Mouse (Mus musculus): ENCODE measurements at regions not wholly inside any gene's neighbourhood (a gene's known extent, or its start where the extent isn't known, plus 50 kb on each side); places are given as distances from the start of the nearest gene placed in this dataset.

DNA sequence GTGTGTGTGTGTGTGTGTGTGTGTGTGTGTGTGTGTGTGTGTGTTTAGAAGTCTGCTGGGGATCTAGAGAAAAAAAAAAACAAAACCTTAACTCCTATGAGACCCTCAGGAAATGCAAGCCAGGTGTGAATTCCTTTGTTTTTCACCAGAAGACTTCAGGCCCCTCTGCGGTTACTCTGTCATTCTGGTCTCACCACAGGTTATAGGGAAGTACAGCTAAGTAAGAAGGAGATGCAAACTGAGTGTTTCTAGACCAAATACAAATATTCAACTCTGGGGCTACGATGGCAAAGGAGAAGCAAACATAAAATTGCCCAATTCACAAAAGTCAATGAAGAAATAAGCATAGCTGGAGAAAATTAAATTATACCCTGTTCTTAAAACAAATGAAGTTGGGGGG, 54.9 kb upstream of the Basp1 start:
- peak in 1 of 2 experiments; percentile 12 for DNase-seq

DNA sequence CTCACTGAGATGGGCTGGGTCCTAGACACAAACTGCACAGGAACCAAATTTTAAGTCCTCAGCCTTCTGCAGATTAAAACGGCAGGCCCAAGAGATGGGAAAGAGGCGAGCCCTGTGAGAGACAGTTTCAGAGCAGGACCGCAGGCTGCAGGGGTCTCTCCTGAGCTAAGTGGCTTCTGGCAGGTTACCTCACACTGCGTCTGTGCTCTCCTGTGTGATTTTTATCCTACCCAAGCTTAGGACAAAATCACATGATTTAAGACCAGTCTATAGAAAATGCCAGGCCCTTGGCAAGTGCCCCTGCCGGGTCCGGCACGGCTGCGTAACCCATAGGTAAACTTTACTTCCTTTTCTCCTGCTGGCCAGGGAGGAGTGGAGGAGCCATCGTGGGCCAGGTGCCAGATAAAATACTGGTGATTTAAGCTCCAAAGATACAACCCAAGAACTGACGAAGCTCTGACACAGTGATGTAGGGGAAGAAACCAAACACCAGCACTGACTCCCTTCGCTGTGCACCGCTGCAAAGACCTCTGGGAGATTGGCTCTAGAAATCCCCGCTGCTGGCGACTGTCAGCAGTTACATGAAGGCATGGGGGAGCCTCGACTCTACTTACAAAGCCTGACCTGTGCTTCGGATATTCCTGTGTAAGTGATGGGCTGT, 55.8 kb upstream of the Basp1 start:
- peak in 1 of 2 experiments; percentile 12 for DNase-seq

DNA sequence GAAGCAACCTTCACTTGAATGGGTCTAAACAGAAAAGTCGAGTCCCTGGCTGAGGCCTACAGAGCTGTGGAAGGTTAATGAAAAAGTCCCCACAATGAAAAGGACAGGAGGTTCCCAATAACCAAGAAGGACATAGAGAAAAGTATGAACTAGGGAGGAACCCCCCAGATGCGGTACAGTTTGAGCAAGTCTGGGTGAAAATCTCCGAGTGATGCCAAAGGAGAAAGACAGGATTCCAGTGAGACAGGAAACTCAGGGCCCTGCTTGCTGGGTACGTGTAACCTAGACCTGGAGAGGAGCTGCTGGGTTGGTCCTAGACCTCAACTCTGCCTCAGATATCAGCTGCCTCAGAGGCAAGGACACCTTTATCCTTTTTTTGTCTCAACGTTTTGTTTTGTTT, 57.8 kb upstream of the Basp1 start:
- no peak for DNase-seq

DNA sequence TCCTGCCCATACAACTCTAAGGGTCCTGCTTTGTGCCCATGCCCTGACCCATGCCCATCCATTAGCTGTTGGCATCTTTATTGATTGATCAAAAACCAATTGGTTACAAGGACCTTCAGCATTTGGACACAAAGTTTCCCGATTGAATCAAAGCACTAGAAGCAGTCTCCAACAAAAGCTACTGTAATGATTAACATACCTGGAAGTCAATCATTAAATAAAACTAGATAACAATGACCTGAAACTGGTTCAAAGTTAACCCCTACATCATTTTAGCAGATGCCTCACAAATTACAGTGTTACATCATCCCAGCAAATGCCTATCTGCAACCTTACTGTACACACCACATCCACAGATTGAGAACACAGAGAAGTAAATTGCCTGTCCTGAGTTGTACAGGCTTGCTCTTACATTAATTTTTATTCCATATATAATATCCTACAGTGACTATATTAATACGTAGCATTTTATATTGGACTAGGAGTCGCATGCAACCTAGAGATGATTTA, 59.7 kb upstream of the Basp1 start:
- no peak for DNase-seq

DNA sequence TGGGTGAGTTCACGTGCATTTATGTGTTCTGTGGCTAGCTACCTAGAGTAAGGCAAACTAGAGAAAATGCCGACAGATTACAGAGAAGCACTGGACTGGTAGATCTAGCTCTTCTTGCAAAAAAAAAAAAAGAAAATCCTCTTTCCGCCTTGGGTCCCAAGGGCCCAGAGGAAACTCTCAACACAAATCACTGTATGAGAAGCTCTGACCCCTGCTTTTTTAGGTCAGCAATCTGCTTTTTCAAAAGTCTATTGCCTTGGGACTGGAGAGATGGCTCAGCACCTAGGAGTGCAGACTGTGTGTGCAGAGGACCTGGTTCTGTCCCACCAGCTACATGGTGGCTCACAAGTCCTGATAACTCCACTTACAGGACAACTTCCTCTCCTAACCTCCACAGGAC, 60.5 kb upstream of the Basp1 start:
- no peak for DNase-seq

DNA sequence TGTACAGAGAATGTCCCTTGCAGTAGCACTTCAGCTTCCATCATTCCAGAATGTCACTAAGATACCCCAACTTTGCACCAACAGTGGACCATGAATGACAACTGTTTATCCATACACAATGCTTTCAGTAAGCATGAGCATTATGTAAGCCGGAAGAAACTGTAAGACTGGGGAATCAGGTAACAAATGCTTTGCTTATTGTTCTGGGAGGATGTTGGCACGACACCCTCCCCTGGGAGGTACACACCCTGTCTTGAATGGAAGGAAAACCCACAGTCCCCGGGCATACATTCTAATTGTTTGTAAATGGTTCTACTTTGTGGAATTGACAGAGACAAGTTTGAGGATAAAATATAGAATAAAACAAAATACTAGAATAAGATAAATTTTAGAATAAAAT, 69.0 kb upstream of the Basp1 start:
- no peak for DNase-seq

DNA sequence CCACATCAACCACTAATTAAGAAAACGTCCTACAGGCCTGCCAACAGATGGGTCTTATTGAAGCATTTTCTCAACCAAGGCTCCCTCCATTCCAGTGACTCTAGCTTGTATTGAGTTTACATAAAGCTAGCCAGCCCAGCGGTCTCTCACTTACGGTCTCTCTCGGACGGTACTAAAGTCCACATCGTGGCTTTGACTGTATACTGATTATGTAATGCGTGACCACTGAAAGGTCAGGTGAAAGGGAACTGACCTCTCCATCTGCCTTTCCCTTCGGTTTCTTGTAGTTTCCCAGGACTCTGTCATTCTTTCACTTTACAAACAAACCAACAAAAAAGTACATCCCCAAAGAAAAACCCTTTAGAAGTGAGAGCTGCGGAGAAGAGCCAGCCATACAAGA, 71.8 kb upstream of the Basp1 start:
- DNase-seq = no peak

DNA sequence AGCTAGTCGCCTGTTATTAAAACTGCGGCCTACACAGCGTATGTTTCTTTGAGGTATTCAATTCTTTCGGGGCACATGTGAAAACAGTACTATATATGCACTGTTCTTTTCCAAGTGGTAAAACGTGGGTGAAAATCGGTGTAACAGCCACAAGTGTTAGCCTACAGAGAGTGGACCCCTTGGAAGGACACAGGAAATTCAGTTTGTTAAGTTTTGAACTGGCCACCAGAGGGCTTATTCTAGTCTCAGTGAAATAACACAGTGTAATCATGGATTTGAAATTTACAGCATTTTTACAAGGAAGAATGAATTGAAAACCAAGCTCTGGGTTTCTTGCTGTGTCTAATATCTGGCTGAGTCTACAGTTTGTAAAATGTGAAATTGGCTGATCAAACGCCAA, 72.6 kb upstream of the Basp1 start:
- DNase-seq = no peak

DNA sequence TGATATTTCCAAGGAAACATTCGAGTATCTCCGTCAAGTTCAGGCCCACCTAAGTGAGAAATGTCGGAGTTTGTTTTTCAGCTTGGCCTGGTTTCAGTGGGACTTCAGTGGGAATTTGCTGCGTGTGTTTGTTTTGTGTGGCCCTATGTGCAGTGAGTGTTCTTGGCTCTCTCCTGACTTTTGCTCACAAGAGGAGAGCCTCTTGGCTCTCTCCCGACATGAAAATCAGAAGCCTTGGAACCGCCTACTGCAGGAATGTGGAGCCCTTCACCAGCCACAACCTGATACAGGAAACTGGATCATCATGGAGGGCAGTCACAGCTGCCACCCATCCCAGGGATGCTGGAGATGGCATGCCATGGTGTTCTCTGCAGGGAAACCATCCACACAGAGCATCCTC, 76.2 kb upstream of the Basp1 start:
- no peak for DNase-seq

DNA sequence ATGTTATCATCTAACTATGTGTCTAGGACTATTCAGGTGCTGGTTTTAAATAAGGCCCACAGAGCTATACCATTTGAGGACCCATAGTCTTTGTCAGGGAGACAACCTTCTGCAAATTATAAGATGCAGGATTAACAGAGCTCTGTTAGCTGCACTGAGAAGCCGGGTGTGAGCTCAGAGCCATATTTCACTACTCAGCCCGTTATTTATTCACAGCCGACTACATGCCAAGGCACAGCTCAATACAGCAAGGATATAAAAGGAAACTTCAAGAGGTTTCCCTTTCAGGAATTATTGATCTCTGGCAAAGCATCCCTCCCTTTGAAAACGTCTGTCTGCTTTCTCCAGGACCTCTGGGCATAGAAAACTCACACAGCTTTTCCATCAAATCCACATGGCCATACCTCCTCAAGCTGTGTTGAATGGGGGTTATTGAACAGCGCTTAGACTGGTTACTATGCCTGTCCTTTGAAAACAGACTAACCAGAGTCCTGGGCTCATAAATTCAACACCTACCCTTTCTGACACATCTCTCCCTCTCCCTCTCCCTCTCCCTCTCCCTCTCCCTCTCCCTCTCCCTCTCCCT, 78.7 kb upstream of the Basp1 start:
- DNase-seq = no peak

DNA sequence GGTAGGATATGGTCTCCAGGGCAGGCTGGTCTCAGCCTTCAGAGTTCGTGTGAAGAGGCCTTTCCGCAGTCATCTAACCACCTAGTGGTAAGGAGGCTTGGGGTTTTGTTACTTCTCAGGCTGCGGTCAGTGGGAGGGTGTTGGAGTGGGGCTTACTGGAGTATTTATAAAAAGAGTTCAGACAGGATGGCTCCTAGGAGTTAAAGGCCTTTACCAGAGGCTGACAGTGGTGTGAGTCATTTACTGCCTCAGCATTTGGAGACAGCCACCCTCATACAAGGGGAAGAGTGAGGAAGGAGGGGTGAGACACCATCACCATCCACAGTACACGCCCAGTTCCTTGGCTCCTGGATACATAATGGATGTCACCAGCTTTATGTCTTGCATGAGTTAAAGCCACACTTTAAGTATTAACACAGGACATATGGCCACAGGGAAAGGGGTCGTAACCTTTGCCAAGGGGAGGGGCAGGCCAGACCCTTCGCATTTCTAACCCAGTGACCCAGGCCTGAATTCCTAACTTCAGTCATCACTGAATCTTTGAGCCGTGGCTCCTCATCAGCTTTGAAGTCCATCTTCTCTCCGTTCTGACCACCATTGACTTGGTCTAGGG, 81.2 kb upstream of the Basp1 start:
- no peak for DNase-seq

DNA sequence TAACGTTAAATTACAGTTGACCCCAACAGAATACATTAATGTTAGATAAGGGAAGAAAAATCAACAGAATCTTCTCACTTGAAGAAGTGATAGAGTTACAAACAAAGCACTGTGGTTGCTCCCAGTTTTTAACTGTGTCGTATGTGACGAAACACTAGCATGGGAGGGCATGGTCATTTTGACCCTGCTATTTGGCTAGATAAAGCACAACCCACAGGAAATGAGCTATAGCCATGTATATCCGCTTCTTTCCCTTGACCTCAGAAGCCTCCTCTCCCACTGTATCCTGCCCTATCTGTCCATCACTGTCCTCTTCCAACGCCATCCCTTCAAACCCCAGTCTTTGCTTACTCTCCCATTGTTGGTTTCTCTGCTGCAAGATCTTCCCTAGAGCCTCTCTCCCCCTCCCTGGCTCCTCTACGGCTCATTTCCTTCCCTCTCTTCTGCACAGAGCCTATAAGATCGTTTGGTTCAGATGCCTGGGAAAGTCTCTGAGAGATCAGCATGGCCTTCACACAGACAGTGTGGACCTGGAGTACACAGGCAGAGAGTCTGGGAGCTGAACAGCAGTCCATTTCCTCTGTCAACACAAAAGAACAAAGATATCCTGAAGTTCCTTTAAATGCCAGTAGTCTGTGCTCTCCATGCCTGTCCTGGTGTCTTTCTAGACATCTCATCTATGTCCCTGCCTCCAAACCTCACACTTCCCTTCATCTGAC, 82.5 kb upstream of the Basp1 start:
- DNase-seq = no peak

DNA sequence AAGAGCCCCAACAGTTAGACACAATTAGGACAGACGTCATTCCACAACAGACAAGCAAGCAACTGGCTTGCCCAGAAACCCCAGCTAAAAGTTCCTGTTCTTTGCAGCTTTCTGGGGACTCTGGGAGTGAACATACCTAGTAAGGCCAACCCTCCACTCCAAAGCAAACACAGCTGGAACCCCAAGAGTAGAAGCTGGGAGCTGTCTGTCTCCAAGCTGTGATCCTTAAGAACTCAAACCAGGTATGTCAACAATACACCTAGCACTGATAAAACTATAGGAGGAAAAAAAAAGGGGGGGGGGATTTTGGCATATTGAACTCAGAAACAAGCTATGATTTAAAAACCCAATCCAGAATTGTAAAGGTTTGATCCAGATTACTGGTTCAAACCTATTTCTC, 84.2 kb upstream of the Basp1 start:
- no peak for DNase-seq

DNA sequence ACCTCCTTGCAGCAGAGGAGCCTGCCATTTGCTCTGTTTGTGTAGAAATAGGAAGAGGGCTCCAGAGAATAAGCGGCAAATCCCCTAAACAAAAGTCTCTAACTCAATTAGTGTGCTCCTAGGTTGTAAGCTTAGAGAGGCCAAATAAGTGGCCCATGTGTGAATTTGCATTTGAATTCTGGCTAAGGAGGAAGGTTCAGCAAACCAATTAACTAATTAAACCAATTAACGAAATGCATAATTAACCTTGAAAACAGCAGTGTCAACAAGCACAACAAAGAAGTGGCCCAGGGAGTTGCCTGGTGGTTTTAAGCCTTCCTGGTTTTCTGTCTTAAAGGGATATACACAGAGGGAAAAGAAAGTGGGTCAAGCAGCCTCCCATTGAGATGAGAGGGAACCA, 84.9 kb upstream of the Basp1 start:
- DNase-seq = no peak

DNA sequence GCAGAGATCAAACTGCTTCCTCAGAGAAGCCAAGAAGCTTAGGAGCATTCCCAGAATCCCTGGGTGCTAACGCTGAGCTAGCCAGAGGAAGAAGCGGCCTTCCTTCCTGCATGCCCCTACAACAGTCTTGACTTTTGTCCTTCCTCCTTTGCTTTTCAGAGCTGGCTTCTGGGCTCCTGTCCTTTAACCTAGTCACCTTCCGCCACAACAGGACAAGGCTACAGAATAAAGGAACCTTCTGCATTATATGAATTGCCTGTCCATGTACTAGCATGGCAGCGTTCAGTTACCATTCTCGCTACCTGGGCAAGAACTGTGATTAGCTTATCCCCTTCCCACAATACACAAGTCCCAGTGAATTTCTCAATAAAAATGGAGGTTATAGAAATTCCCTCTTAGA, 88.9 kb upstream of the Basp1 start:
- DNase-seq = no peak

DNA sequence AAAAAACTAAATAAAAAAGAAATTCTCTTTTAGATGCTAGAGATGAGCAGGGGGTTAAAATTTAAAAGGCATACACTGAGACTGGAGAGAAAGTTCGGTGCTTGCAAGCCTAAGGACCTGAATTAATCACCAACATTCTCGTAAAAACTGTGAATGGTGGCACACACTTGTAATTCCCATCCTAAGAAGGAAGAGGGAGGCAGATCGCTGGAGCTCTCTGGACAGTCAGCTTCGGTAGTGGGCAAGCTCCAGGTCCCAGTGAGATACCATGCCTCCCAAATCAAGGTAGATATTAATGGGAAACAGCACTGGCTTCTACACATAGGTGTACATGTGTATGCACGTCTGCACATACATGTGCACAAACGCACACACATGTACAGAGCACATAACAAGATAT, 89.5 kb upstream of the Basp1 start:
- DNase-seq = no peak

DNA sequence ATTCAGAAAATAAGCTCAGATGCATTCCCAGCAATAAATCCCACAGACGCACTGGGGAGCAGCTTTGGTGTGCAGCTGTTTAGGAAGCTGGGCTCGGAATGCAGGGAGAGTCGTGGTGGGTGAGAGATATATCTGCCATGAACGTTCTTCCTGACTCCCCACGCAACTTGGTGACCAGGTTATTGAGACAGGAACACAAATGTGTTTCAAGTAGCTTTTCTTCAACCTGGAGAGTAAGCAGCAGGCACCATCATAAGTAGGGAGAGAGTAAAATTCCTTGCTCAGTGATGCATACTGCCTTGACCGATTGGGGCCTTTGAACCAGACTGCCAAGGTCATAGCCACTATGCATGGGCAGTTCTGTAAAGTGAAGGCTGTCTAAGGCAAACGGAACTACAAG, 95.6 kb upstream of the Basp1 start:
- no peak for DNase-seq

DNA sequence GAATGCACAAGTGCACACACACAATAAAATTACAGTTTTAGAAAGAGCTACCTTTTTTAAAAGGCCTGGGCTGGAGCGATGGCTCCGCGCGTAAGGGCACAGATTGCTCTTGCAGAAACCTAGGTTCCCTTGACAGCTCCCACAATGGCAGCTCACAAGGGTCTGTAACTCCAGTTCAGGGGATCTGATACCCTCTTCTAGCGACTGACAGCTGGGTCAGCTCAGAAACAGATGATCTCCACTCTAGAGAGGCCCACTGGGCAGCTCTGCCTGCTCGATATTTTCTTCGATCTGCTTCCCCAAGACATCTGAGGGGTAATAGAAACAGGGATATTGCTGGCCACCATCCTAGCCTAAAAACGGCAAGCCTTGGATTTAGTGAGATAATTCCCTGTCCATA, 96.0 kb upstream of the Basp1 start:
- no peak for DNase-seq

DNA sequence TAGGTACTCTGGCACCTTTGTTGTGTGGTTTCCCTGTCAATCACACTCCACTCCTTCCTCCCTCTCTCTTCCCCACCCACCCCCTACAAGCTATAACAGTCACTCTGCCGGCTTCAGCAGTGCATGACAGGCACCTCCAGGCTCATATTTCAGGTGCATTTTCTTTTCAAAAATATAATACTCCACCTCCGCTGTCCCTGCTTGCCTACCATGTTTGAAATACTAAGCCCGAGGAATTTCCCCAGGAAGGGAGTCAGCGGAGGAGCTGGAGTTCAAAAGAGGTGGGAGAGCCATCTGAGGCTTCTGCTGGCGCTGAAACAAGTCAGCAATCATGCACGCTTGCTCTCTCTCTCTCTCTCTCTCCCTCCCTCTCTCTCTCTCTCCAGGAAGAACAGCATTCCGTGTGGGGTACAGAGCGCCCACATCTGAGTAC, 96.5 kb upstream of the Basp1 start:
- DNase-seq = peak in 1 of 2 experiments; percentile 15

DNA sequence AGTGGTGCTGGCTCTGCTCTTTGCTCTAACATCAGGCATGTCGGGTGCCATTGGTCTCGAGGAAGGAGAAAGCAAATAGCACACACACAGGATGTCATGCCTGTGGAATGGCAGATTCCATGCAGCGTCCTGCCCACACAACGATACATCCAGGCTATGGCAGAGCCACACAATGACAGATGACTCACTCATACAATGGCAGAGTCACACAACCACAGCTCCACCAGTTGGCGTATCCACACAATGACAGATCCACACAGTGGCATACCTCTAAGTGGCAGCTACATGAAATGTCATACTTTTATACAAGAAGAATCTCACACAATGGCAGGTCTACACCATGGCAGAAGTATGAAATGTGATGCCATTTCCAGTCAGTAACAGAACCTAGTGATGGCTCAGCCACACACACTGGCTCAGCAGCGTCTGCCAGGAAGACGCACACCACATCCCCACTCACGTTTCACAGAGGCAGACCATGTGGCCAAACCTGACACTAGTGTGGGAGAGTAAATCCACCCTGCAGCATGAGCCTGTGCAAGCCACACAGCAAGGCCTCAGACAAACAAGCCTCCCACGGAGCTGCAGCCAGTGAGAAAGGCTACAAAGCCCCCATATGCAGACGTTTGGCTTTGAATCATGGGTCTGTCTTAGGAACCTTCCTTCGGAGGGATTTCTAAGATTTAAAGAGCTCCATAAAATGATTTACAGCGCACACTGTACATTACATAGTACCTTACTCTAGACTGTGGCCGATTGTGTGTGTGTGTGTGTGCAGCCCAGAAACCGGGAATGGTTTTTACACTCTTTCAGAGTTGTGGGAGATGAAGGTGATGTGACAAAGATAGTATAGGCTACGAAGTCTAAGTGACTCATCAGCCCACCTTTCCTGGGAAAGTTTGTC, 104.0 kb upstream of the Myo10 start:
- DNase-seq = no peak

DNA sequence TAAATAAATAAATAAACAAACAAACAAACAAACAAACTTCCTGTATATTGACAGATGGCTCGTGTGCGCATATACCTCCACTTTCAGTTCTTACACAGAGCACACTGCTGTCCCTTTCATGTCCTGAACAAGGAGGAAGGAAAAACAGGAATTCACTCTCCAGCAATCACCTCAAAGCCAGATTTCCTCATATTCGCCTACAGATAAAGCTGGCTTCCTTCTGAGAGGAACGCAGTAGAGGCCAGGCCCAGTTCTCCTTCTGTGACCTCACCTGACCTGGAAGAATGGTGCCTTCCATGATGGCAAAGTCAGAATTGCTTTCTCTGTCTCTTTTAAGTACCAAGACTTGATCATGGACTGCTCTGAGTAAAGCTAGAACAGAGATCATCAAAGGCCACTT, 98.1 kb upstream of the Myo10 start:
- DNase-seq = no peak

DNA sequence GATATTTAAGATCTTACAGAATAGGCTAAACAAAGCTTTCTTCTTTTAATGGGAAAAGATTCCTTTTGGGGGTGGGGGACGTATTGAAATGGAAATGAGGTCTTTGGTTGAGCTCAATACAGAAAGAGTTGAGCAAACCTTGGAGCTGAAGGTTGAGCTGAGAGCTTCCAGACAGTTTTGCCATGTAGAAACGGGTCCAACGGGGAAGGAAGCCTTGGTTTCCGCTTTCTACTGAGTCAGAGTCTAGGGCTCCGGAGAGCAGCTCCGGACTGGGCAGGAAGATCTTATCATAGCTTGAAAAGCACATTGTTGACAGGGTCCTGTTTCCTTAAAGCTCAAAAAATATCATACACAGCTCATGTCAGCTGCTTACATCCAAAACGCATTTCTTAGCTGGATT, 97.0 kb upstream of the Myo10 start:
- no peak for DNase-seq

Data from thymus, postnatal 36 days (tissue).